Mouse (Mus musculus): ENCODE results near the gene Gpam. TPM values are rescaled to one million over a fixed set of nuclear protein-coding genes. Genes with fewer than 3 reads are reported as not detected.

Gene Gpam
- polyA plus RNA-seq, 1 experiment from 2014 or later, result 18.1 TPM

GRCm38 (mm10) chr19:55037406-55037805 lies 89.6 kb downstream of the Gpam start:
- Histone ChIP-seq H3K27me3 (replicated peaks) (no peaks in the 10 kb centered on the region), H3K36me3 (no peaks in the 10 kb centered on the region), H3K9ac (replicated peaks) (no peak overlapping the region), H3K4me1 (no peaks in the 10 kb centered on the region), H3K4me3 (replicated peaks) (no peak overlapping the region), H3K9me3 (replicated peaks) (no peaks in the 10 kb centered on the region), H3K4me2 (no peak overlapping the region), H3K27ac (replicated peaks) (no peak overlapping the region)
- WGBS, result 61% methylated on average over 7 of the region's 7 CpGs
- no peak for ATAC-seq (ENCODE audit: low FRiP score)

GRCm38 (mm10) chr19:55018872-55019271 lies 108.2 kb downstream of the Gpam start:
- Histone ChIP-seq H3K27me3 (replicated peaks) (no peaks in the 10 kb centered on the region), H3K27ac (replicated peaks) (0 out of 2 replicates have a peak overlapping the region, but pooled peaks have one; percentile 9), H3K9ac (replicated peaks) (no peak overlapping the region), H3K4me1 (peaks cover 14% of the 10 kb centered on the region), H3K36me3 (no peaks in the 10 kb centered on the region), H3K4me3 (replicated peaks) (no peak overlapping the region), H3K9me3 (replicated peaks) (no peaks in the 10 kb centered on the region), H3K4me2 (no peak overlapping the region; the same call in 1 of the 2 replicates)
- peak; percentile 89 for ATAC-seq (ENCODE audit: low FRiP score)
- WGBS, result 19% methylated on average over 1 of the region's 1 CpGs

Other genes with a start within 250 kb of the Gpam start
- gene Tectb, start 53.5 kb upstream of the Gpam start, polyA plus RNA-seq (2015; fragmentation: Nextera tagmentation; extraction: Ambion mirVana), result not detected in 2 replicates
- 0.06 and 0.12 TPM in 2 replicates for gene Gucy2g, start 114.0 kb upstream of the Gpam start, polyA plus RNA-seq (2015; fragmentation: Nextera tagmentation; extraction: Ambion mirVana)
- gene Acsl5, start 124.7 kb upstream of the Gpam start, polyA plus RNA-seq (2015; fragmentation: Nextera tagmentation; extraction: Ambion mirVana), result 21.8 and 39.3 TPM in 2 replicates
- gene Zdhhc6, start 188.8 kb upstream of the Gpam start, polyA plus RNA-seq (2015; fragmentation: Nextera tagmentation; extraction: Ambion mirVana), result 67.0 and 74.6 TPM in 2 replicates
- 33.7 and 34.5 TPM in 2 replicates for gene Vti1a, start 189.1 kb upstream of the Gpam start, polyA plus RNA-seq (2015; fragmentation: Nextera tagmentation; extraction: Ambion mirVana)